Mouse (Mus musculus) embryonic facial prominence, embryonic 14.5 days (tissue): ENCODE measurements around the gene Calhm6. TPM values are rescaled to one million over a fixed set of nuclear protein-coding genes. Genes with fewer than 3 reads are reported as not detected.
A peak's percentile ranks its signal among the peaks of the same experiment; 100 is the strongest.

Source experiments
- ATAC-seq: fragments of 200-750 bp; cut with Nextera tagmentation; 2 replicates; pipeline ENCODE4 v1.8.0; 2017; ENCODE audit warnings: low read depth, moderate number of reproducible peaks, moderate TSS enrichment
- DNase-seq: peaks from one replicate; pipeline ENCODE4 v3.0.0-alpha.2; 2015; ENCODE audit warnings: low spot score
- H3K27ac ChIP-seq: fragments of 300-500 bp; sonication (generic); replicated peaks from 2 replicates; pipeline ENCODE4 v1.5.1; 2014; ENCODE audit warnings: low read depth, mild to moderate bottlenecking, low read length, moderate library complexity
- H3K27me3 ChIP-seq: fragments of 300-500 bp; sonication (generic); replicated peaks from 2 replicates; pipeline ENCODE4 v1.6.1; 2014; ENCODE audit warnings: low read length; ENCODE audit not compliant: control insufficient read depth, insufficient read depth
- H3K36me3 ChIP-seq: fragments of 300-500 bp; sonication (generic); 2 replicates; pipeline ENCODE4 v1.6.1; 2014; ENCODE audit warnings: low read length, mixed read lengths; ENCODE audit not compliant: control insufficient read depth, insufficient read depth
- H3K4me1 ChIP-seq: fragments of 300-500 bp; sonication (generic); 2 replicates; pipeline ENCODE4 v1.6.1; 2014; ENCODE audit warnings: antibody characterized with exemption, low read length; ENCODE audit not compliant: control insufficient read depth, insufficient read depth
- H3K4me2 ChIP-seq: fragments of 300-500 bp; sonication (generic); 2 replicates; pipeline ENCODE4 v1.6.1; 2014; ENCODE audit warnings: low read depth, mild to moderate bottlenecking, low read length, moderate library complexity, mixed read lengths
- H3K4me3 ChIP-seq: fragments of 300-500 bp; sonication (generic); 2 replicates; pipeline ENCODE4 v1.5.1; 2014; ENCODE audit warnings: low read depth, mild to moderate bottlenecking, low read length
- H3K9ac ChIP-seq: fragments of 300-500 bp; sonication (generic); 2 replicates; pipeline ENCODE4 v1.6.1; 2014; ENCODE audit warnings: low read depth, mild to moderate bottlenecking, low read length, moderate library complexity, mixed read lengths
- H3K9me3 ChIP-seq: fragments of 300-500 bp; sonication (generic); 2 replicates; pipeline ENCODE4 v1.6.1; 2016; ENCODE audit warnings: low read length; ENCODE audit not compliant: control insufficient read depth
- WGBS: fragments of 180-500 bp; shearing (Covaris S2); extraction: QIAGEN DNeasy Blood & Tissue Kit; methylation state at CpG from one replicate; pipeline ENCODE4 v1.1.7; 2014; 5-methylcytosine and 5-hydroxymethylcytosine counted together
- polyA plus RNA-seq: library from polyadenylated mRNA; unstranded; fragments of >200 nt; fragmentation: Nextera tagmentation; extraction: Ambion mirVana; gene quantifications from 2 replicates; pipeline ENCODE4 v1.2.1, GENCODE M21; 2014

The Calhm6 gene
- polyA plus RNA-seq, 1 experiment from 2014 or later: 1.1 TPM

GRCm38 (mm10) chr10:34117770-34118169 is 10.0 kb downstream of the Calhm6 start:
- ATAC-seq (no peak), DNase-seq (no peak)
- no peaks in the 10 kb centered on the region for H3K36me3 ChIP-seq
- H3K4me2 ChIP-seq: no peak overlapping the region
- H3K9me3 ChIP-seq: no peaks in the 10 kb centered on the region
- no peak overlapping the region for H3K27ac ChIP-seq
- no peak overlapping the region for H3K9ac ChIP-seq
- H3K27me3 ChIP-seq: no peaks in the 10 kb centered on the region
- no peak overlapping the region for H3K4me3 ChIP-seq
- H3K4me1 ChIP-seq: no peaks in the 10 kb centered on the region

- ATAC-seq (no peak), DNase-seq (no peak)
- Histone ChIP-seq H3K36me3 (no peaks in the 10 kb centered on the region), H3K27ac (no peak overlapping the region), H3K9ac (no peak overlapping the region), H3K4me2 (no peak overlapping the region), H3K9me3 (no peaks in the 10 kb centered on the region), H3K4me3 (no peak overlapping the region), H3K4me1 (peaks cover 3% of the 10 kb centered on the region; the same call in 1 of the 2 replicates), H3K27me3 (no peaks in the 10 kb centered on the region)
- WGBS: 46% methylated on average over 3 of the region's 3 CpGs
Measured at GRCm38 (mm10) chr10:34117131-34117530, 10.7 kb downstream of the Calhm6 start.

- Histone ChIP-seq H3K36me3 (no peaks in the 10 kb centered on the region), H3K27me3 (no peaks in the 10 kb centered on the region), H3K4me2 (no peak overlapping the region), H3K9me3 (no peaks in the 10 kb centered on the region), H3K4me1 (peaks cover 6% of the 10 kb centered on the region; the same call in 1 of the 2 replicates), H3K27ac (peak overlapping the region; percentile 74), H3K9ac (no peak overlapping the region), H3K4me3 (no peak overlapping the region)
- ATAC-seq: peak; percentile 71
- DNase-seq: peak; percentile 82
- 22% methylated on average over 4 of the region's 4 CpGs for WGBS
Measured at GRCm38 (mm10) chr10:34111964-34112738, 15.6 kb downstream of the Calhm6 start.

GRCm38 (mm10) chr10:34110863-34111465 is 16.8 kb downstream of the Calhm6 start:
- H3K9ac ChIP-seq: no peak overlapping the region
- DNase-seq (no peak), ATAC-seq (no peak)
- no peak overlapping the region for H3K4me2 ChIP-seq
- no peak overlapping the region for H3K27ac ChIP-seq
- H3K27me3 ChIP-seq: no peaks in the 10 kb centered on the region
- WGBS: 78% methylated on average over 13 of the region's 13 CpGs
- H3K36me3 ChIP-seq: no peaks in the 10 kb centered on the region
- no peaks in the 10 kb centered on the region for H3K9me3 ChIP-seq
- H3K4me3 ChIP-seq: no peak overlapping the region
- peaks cover 6% of the 10 kb centered on the region; the same call in 1 of the 2 replicates for H3K4me1 ChIP-seq

- Histone ChIP-seq H3K9ac (peak within 1 kb of the TSS; percentile 49), H3K27ac (peak within 1 kb of the TSS; percentile 42; the same call in 1 of the 2 replicates), H3K4me3 (peak within 1 kb of the TSS; percentile 22), H3K9me3 (no peaks in the 10 kb centered on the region), H3K27me3 (no peaks in the 10 kb centered on the region), H3K36me3 (no peaks in the 10 kb centered on the region), H3K4me2 (peak within 1 kb of the TSS; percentile 39), H3K4me1 (peaks cover 11% of the 10 kb centered on the region)
- peak; percentile 89 for DNase-seq
- peak; percentile 85 for ATAC-seq
- 13% methylated on average over 9 of the region's 9 CpGs for WGBS
Measured at GRCm38 (mm10) chr10:34096418-34096883, 31.3 kb downstream of the Calhm6 start, which contains the start of gene Calhm5. TSS of gene Calhm5 (minus strand) at chr10:34096519.

DNA sequence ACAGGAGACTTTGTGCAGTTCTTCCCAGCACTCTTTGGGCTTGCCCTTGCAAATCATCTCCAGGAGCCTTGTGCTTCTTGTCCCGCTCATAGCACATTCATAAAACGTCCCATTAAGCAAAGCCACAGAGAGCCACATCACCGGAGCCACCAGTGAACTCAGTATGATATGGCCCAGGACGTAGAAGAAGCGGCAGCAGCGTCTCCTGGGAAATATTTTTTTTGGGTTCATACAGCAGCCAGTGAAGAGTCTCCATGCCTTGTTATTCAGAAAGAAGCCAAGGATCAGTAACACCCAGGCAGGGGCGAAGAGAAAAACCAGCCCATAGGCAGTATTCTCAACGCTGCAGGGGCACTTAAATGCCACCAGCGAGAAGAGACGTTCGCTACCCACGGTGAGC is 31.8 kb downstream of the Calhm6 start:
- Histone ChIP-seq H3K4me1 (peaks cover 11% of the 10 kb centered on the region), H3K9ac (peak overlapping the region; percentile 49), H3K9me3 (no peaks in the 10 kb centered on the region), H3K27ac (peak overlapping the region; percentile 42; the same call in 1 of the 2 replicates), H3K4me2 (peak overlapping the region; percentile 39), H3K36me3 (no peaks in the 10 kb centered on the region), H3K4me3 (peak overlapping the region; percentile 22), H3K27me3 (no peaks in the 10 kb centered on the region)
- DNase-seq (no peak), ATAC-seq (no peak)
- 54% methylated on average over 12 of the region's 12 CpGs for WGBS

DNA sequence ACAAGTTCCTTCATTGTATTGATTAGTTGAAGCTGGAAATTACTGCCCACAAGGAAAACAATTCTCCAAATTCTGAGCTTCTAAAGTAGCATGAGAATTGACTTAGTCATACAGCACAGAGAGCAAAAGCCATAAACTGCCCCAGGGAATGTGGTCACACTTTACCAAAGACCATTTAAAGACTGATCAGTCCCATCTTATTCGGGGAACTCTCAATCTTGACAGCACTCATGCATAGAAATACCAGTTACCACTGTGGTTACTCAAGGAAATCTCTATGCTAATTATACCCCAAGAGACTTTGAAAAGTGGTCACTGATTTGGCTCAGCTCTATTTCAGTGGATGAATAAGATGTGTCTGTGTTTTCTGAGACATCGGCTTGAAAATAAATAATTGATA is 32.6 kb downstream of the Calhm6 start:
- peaks cover 11% of the 10 kb centered on the region for H3K4me1 ChIP-seq
- peak; percentile 42 for DNase-seq
- 52% methylated on average over 2 of the region's 2 CpGs for WGBS
- H3K9me3 ChIP-seq: no peaks in the 10 kb centered on the region
- H3K4me3 ChIP-seq: no peak overlapping the region
- no peaks in the 10 kb centered on the region for H3K27me3 ChIP-seq
- H3K9ac ChIP-seq: no peak overlapping the region
- H3K27ac ChIP-seq: no peak overlapping the region
- no peaks in the 10 kb centered on the region for H3K36me3 ChIP-seq
- 0 out of 2 replicates have a peak, but pooled peaks have one; percentile 23 for ATAC-seq
- peak overlapping the region; percentile 39; the same call in 1 of the 2 replicates for H3K4me2 ChIP-seq

DNA sequence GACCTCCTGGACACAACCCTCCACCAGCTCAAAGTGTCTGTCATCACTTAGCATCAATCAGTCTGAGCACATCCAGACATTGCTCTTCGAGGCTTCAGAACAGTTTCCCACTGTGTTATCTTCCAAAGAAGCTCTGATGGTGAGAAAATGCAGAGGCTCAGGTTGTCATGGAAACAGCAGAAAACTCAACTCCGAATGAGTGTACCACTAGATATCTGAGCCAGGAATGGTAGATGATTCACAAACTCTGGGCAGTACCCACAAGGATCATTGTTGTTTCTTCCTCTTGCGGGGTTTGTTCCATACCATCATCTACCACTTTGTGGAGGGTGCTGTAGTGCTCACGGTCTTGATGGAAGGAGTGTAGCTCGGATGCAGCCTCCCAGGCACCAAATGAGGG is 35.9 kb downstream of the Calhm6 start:
- Histone ChIP-seq H3K27me3 (no peaks in the 10 kb centered on the region), H3K27ac (no peak overlapping the region), H3K4me1 (peaks cover 14% of the 10 kb centered on the region), H3K36me3 (no peaks in the 10 kb centered on the region), H3K9me3 (no peaks in the 10 kb centered on the region), H3K9ac (no peak overlapping the region), H3K4me2 (no peak overlapping the region), H3K4me3 (no peak overlapping the region)
- DNase-seq (no peak), ATAC-seq (no peak)
- WGBS: 69% methylated on average over 5 of the region's 5 CpGs
